Mouse (Mus musculus): Measurements from ENCODE around the gene Rpl9-ps6. TPM values are rescaled to one million over a fixed set of nuclear protein-coding genes. Genes with fewer than 3 reads are reported as not detected.

Gene Rpl9-ps6
- polyA plus RNA-seq, 1 experiment = 33.5 TPM

DNA sequence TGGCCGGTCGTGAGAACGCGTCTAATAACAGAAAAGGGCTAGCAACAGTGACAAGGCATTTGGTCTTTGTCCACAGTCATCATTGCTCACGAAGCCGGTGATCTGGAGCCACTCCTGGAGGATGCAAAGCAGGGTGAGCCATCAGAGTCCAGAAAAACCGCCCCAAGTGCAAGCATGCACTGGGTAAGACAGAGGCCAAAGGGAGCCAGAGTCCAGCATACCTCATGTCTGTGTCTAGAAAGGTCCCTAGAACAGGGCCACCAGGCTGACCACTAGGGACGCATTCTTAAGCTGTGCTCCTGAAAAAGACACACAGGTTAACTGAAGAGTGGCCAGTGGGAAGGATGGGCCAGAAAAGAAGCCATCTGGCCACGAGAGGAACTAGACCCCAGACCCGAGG is 17.4 kb downstream of the Rpl9-ps6 start:
- TF ChIP-seq CTCF (IDR thresholded peaks at IDR 0.05; ENCODE audit: borderline replicate concordance, extremely low read depth, insufficient read depth, insufficient read length) (no peak), POLR2A (IDR thresholded peaks at IDR 0.05; ENCODE audit: borderline replicate concordance, extremely low read depth, insufficient read depth, insufficient read length, poor library complexity, severe bottlenecking) (no peak)

DNA sequence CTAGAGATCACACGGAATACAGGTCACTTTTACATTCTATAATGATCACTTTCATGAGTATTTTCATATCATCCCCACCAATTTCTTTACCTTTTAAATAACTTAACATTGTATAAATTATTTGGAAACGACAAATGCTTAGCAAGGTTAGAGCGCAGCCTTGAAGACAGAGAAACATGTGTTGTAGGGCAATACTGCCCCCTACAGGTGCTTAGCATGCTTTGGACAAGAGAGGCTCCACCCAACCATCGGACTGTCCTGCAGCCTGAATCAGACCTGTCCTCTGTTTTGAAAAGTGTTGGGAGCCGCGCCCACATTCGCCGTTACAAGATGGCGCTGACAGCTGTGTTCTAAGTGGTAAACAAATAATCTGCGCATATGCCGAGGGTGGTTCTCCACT is 24.8 kb downstream of the Rpl9-ps6 start:
- no peak for DNase-seq (ENCODE audit: low read depth)
- TF ChIP-seq CTCF (IDR thresholded peaks at IDR 0.05; ENCODE audit: borderline replicate concordance, extremely low read depth, insufficient read depth, insufficient read length) (no peak), POLR2A (IDR thresholded peaks at IDR 0.05; ENCODE audit: borderline replicate concordance, extremely low read depth, insufficient read depth, insufficient read length, poor library complexity, severe bottlenecking) (no peak)

More for the DNA sequence above, 17.4 kb downstream of the Rpl9-ps6 start:
- DNase-seq (ENCODE audit: low read depth) = no peak

DNA sequence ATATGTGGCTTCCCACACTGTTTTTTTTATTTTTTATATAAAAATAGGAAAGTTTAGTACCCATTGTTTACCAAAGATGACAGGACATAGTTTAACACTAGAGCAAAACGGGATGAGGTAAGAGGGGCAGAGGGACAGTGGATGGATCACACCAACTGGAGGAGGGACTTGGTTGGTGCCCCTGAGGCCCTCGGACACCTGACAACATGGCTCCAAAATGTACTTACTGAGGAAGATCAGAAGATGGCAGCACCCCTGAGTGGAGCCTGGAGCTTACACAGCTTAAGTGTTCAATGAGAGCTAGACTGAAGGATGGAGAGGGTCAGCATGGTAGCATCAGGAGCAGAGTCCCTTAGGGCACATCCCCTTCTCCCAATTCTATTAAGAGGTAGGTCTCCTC is 27.0 kb downstream of the Rpl9-ps6 start:
- TF ChIP-seq CTCF (IDR thresholded peaks at IDR 0.05; ENCODE audit: borderline replicate concordance, extremely low read depth, insufficient read depth, insufficient read length) (no peak), POLR2A (IDR thresholded peaks at IDR 0.05; ENCODE audit: borderline replicate concordance, extremely low read depth, insufficient read depth, insufficient read length, poor library complexity, severe bottlenecking) (no peak)
- no peak for DNase-seq (ENCODE audit: low read depth)

DNA sequence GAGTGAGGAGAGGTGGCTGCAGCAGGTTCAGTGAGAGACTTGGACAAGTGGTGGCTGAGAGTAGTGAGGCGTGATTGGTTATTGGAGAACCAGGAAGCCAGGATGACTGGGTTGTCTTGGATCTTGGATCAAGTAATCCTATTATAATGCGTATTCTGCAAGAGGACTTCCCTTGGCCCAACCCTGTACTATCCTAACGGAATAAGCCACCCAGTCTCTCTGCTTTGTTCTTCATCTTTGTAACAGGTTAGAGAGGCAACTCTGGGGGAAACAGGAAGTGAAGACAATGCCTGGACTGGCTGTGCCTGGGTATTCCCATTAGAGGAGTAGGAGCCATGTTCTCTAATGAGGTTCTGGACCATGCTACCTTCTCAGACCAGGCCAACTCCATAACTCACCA is 40.5 kb downstream of the Rpl9-ps6 start:
- TF ChIP-seq POLR2A (IDR thresholded peaks at IDR 0.05; ENCODE audit: borderline replicate concordance, extremely low read depth, insufficient read depth, insufficient read length, poor library complexity, severe bottlenecking) (no peak), CTCF (IDR thresholded peaks at IDR 0.05; ENCODE audit: borderline replicate concordance, extremely low read depth, insufficient read depth, insufficient read length) (no peak)
- no peak for DNase-seq (ENCODE audit: low read depth)

DNA sequence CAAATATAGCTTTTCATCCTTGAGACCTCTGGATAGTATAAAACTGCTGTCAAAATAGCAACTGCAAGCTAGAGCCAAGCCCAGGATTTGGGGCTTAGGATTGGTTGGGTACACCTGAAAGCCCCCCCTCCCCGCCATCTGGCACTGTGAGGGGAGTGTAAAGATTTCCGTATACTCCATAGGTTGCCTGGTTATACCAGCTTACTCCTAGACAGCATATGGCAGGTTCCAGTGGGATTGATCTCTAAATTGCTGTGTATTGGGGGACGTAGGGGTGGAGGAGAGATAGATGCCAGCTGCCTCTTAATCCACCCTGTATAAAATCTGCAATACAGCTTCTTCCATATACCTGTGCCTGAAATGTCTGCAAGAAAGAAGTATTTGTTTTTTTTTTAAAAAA is 41.7 kb downstream of the Rpl9-ps6 start:
- no peak for TF ChIP-seq CTCF (IDR thresholded peaks at IDR 0.05; ENCODE audit: borderline replicate concordance, extremely low read depth, insufficient read depth, insufficient read length)
- TF ChIP-seq POLR2A (IDR thresholded peaks at IDR 0.05; ENCODE audit: borderline replicate concordance, extremely low read depth, insufficient read depth, insufficient read length, poor library complexity, severe bottlenecking) = no peak

DNA sequence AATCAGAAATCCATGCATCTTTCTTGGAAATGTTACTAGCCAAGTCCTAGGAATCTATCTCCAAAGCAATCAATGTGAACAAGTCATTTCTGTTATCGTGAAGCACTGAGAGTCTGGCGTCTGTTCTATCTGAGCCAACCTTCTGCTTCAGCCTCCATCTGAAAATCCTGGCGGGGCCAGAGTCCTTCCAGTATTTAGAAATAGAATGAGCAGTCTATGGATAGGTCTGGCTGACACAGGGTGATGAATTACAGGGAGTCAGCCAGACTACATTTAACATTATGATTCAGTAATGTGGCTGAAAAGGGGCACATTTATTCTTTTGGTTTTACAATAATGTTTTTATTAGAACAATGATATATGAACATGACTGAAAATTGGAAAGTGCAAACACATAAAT is 47.3 kb downstream of the Rpl9-ps6 start:
- DNase-seq (ENCODE audit: low read depth) = peak; percentile 19
- no peak for TF ChIP-seq CTCF (IDR thresholded peaks at IDR 0.05; ENCODE audit: borderline replicate concordance, extremely low read depth, insufficient read depth, insufficient read length)

More for the DNA sequence above, 41.7 kb downstream of the Rpl9-ps6 start:
- peak; percentile 9 for DNase-seq (ENCODE audit: low read depth)

DNA sequence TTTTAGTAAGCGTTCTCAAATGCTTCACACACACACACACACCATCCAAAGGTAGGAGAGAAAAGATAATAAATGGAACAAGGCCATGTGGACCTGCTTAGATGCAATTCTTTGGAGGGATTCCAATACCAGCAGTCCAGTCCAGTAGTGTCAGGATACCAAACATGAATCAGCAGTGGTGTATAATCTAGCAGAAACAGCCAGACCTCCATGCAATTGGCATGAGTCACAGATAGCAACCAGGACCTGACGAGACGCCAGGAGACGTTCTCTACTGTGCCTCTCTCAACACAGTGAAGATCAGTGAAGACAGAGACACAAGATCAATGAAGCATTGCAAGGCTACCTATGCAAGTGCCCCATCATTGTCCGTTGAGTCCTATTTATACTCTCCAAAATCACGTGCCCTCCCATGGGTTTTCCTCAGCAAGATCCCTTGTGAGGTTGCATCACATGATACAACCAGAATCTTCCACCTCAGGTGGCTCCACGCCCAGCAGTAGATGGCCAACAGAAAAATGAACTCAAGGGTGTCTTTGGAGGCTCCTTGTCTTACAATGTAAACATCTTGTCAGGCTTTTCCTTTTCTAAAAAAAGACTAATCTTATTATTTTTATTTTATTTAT is 49.6 kb downstream of the Rpl9-ps6 start:
- no peak for TF ChIP-seq POLR2A (IDR thresholded peaks at IDR 0.05; ENCODE audit: borderline replicate concordance, extremely low read depth, insufficient read depth, insufficient read length, poor library complexity, severe bottlenecking)
- TF ChIP-seq CTCF (IDR thresholded peaks at IDR 0.05; ENCODE audit: borderline replicate concordance, extremely low read depth, insufficient read depth, insufficient read length) = no peak
- no peak for DNase-seq (ENCODE audit: low read depth)

Other genes starting within 250 kb of the Rpl9-ps6 start
- 8.6 and 13.6 TPM in 2 replicates for gene Sgms1, start 76.9 kb downstream of the Rpl9-ps6 start, polyA plus RNA-seq (2012; rRNA removed)
- 37.4 and 41.5 TPM in 2 replicates for gene Minpp1, start 19.2 kb upstream of the Rpl9-ps6 start, polyA plus RNA-seq (2012; rRNA removed)
- gene Papss2, start 129.2 kb upstream of the Rpl9-ps6 start, polyA plus RNA-seq (2012; rRNA removed) = 0.59 and 1.5 TPM in 2 replicates

All from brain, embryonic 14.5 days (tissue).